Mouse (Mus musculus): ENCODE measurements around the gene E130308A19Rik. TPM values are rescaled to one million over a fixed set of nuclear protein-coding genes. Genes with fewer than 3 reads are reported as not detected.

The E130308A19Rik gene
- total RNA-seq (2021): 10 to 100 TPM; 10.1 TPM
- long read RNA-seq, partial matches to known transcripts: 0 of 5 reads
- long read RNA-seq, other reads (novel, unspliced or antisense): 5 of 5 reads

DNA sequence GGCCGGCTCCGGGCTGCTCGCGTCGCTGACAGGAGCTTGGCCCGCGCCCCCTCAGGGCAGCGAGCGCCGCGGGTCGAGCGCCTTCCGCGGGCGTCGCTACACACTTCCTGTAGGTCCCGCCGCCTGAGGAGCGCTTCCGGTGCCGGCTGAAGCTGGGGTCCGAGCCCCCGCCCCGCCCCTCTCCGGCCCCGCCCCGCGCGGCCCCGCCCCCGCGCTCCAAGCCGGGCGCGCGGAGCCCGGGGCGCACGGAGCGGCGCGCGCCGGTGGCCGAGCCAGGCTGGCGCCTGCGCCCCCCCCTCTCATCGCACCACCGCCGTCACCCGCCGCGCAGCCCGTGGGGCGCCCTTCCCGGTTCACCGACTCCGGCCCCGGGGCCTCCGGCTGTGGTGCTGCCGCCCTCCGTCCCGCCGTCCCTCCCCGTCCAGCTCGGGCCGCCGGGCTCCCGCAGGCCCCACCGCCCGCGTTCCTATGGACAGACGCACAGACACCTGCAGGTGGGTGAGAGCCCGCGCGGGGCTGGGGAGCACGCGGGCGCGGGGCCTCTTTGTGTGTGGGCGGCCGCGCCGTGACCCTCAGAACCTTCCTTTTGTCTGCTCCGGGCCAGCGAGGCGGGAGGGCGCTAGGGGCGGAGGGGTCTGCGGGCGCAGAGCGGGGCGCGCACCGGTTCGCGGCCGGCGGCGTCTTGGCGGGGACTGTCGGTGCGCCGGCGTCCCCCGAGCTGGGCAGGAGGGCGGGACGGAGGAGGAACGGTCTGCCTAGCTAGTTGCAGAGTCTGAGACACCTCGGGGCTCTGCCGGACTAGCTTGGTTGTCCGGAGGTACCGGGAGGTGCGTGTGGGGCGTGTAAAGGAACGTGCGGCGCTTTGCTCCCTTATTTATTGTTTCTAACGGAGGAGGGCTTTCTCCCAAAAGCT lies at the start of gene E130308A19Rik:
Gene E130308A19Rik (plus strand): TSS at position 214 of the 913 bp plus-strand sequence.
- DNase-seq (ENCODE audit: low spot score in 2 of 2): peak; percentile 55 to 71

DNA sequence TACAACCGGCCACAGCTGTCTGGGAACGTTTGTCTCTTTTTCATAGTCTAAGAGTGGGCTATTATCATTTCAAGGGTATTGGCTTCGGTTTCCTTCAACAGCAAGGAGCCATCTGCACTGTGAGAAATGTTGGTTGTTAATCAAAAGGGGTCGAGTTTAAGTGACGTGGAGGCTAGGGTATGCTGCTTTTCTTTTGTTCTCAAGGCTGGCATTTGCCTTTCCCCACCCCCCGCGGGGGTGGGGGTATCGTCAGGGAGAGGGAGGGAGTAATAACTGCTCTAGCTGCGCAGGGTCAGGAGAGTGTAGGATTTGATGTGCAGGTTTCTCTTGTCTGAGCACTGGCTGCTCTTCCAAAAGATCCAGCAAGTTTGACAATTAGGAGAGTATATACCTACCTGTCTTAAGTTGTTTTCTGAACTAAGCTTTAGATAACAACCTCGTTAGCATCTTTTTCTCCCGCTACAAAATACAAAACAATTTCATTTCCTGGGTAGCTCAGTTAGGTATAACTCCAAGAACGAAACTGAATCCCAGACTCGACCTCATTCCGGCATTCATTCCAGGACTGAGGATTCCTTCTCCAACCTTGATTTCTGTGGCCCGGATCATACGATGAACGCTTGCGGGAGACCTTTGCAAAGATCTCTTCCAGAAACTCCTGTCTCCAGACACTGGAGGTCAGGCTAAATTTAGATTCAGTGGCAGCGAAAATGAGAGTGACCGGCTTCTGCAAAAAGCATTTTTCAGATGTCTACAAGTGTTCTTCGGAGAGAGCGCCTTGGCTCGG lies 45.3 kb upstream of the E130308A19Rik start:
- DNase-seq (ENCODE audit: low spot score in 2 of 2): peak; percentile 34 to 37

DNA sequence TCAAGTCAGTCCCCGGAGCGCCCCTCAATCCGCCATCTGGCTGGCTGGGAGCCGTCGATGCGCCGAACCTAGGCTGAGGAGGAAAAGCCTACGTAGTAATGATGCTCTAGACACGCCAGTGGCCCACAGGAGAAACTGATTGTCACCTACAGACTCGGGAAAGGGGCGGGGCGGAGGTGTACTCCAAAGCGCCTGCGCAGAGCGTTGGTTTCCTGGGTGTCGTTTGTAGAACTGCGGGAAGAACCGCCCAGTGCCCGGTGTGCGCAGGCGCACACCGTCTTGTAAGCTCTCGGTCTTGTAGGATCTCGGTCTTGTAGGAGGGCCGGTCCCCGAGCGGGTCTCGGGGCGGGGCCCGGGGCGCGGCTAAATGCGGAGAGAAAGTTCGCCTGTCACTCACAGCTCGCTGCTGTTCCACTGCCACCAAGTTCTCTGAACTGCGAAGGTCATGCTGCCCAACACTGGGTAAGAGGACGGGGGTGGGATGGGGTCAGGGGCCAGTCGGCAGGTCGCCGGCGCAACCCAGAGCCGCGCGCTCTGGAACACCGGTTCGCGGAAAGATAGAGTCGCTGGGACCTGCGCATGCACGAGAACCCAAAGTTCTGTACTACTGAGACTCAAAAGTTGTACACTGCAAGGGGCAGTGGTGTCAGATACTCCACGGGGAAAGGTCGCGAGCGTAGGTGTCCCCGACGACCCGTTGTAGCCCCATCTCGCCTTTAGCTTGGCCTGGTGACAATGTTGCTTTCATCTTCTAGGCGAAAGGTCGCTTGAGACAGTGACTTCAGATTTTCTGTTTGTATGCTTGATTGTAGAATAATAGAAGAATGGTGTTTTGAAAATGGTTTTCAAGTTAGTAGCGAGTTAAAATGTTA lies 44.5 kb upstream of the E130308A19Rik start, which contains the start of gene Hsdl2:
Gene Hsdl2 (plus strand): TSS at position 250 of the 872 bp plus-strand sequence.
- peak; percentile 96 to 97 for DNase-seq (ENCODE audit: low spot score in 2 of 2)

DNA sequence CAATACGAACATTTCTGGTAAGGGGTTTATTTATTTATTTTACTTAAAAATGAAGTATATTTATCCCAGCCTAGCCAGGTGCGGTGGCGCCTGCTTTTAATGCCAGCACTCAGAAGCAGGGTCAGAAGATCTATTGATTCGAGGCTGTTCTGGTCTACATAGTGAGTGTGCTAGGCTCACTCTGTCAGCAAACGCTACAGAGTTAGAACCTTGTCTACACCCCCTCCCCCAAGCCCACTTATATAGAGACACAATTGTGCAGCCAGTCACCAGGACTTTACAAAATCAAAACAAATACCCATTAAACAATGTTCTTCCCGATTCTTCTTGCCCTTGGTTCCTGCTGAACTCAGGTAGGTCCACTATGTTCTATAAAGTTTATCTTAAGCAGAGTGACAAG lies 43.8 kb upstream of the E130308A19Rik start:
- no peak for DNase-seq (ENCODE audit: low spot score in 2 of 2)

DNA sequence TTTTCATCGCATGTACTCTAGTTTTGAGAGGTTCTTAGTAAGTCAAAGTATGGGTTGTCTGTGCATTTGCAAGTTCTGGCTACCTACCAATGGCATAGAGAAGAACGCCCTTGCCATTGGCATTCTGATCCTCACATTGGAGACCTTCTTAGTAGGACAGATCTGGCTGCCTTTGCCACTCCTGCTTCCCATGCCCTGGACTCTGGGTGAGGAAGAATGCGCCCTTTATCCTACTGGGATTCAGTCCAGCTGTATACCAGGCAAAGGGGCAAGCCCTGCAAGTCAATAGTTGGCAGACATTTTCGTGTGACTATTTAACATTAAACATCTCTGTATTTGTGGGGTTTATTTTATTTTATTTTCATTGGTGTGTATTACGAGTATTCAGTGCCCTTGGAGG lies 40.9 kb upstream of the E130308A19Rik start:
- no peak for DNase-seq (ENCODE audit: low spot score in 2 of 2)

DNA sequence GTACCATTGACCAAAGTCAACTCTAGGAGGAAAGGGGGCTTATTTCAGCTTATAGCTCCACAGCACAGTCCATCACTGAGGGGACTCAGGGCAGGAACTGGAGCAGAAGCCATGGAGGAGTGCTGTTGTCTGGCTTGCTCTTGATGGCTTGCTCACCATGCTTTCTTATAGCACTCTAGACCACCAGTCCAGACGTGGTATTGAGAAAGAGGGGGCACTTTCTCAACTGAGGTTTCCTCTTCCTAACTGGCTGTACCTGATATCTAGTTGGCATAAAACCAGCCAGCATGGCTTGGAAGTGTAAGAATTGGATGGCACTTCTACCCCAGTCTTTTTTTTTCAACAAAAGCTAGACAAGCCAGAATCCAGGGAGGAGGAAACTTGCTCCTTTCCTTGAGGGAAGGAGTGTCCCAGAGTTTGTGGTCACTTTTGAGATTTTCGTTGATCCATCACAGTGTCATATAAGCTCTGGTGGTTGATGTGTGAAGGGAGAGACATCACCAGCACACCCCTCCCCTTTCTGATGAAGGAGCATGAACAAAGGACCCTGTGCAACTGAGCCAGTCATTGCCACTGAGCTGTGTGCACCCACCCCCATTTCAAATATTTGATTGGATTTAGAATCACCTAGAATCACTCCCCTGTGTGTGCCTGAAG lies 38.7 kb upstream of the E130308A19Rik start:
- DNase-seq (ENCODE audit: low spot score in 2 of 2): no peak

DNA sequence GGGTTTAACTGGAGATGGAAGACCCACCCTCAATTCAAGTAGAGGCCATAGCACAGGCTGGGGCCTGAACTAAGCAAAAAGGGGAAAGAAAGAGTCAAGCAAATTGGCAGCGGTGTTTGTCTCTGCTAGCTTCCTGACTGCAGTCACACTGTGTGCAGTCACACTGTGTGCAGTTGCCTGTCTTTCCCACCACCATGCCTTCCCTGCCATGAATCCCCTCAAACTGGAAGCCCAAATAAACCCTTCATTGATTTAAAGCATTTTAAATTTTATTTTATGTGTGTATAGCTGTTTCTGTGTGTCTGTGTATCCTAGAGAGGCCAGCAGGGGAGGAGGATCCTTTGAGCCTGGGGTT lies 38.2 kb upstream of the E130308A19Rik start:
- no peak for DNase-seq (ENCODE audit: low spot score in 2 of 2)

DNA sequence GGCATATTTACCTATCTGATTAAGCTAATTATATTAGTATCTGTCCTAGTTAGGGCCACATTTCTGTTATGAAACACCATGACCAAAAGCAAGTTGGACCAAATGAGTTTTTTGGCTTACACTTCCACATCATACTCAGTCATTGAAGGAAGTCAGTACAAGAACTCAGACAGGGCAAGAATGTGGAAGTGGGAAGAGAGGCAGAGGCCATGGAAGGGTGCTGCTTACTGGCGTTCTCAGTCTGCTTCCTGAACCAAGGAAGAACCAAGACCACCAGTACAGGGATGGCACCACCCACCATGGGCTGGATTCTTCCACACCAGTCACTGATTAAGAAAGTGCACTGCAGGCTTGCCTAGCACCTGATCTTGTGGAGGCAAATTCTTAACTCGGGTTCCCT lies 31.4 kb upstream of the E130308A19Rik start:
- no peak for DNase-seq (ENCODE audit: low spot score in 2 of 2)

DNA sequence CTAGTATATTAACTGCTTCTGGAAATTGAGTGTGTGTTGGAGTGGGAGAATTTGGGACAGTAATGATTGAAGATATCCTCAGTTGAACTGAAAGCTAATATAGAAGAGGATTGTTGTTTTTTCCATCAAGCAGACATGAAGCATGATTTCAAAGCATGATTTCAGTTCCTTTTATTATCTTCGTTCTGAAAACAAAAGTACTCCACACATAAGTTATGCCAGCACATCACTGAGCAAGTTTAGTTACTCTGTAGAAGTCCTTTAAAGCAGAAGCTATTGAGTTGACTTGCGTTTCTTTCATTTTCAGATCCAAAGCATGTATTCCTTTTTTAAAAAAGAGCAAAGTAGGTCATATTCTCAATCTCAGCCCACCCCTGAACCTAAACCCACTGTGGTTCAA lies 29.5 kb upstream of the E130308A19Rik start:
- DNase-seq (ENCODE audit: low spot score in 2 of 2): no peak

DNA sequence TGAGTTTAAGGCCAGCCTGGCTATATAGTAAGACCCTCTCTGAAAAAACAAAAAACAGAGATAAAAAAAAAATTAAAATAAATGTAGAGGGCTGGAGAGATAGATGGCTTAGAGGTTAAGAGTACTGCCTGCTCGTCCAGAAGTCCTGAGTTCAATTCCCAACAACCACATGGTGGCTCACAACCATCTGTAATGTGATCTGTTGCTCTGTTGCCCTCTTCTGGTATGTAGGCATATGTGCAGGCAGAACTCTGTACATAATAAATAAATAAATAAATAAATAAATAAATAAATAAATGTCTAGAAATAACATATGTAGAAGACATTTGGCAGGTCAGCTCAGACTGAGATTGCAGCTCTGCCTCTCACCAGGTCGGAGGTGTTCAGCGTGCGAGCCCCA lies 23.3 kb upstream of the E130308A19Rik start:
- DNase-seq (ENCODE audit: low spot score in 2 of 2): no peak

DNA sequence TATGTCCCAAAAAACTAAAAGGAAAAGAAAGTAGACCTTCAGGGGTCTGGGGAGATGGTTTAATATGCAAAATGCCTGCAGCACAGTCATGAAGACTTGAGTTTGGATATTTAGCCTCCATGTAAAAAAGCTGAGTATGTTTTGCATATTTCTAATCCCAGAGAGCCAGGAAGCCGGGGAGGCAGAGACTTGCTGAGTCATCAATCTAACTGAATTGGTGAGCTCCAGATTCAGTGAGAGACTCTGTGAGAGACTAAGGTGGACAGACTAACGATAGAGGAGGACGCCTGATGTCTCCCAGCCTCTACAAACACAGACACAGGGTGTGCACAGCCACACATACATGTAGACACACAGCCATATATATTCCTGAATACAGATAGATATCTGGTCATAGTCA lies 21.1 kb upstream of the E130308A19Rik start:
- no peak for DNase-seq (ENCODE audit: low spot score in 2 of 2)

DNA sequence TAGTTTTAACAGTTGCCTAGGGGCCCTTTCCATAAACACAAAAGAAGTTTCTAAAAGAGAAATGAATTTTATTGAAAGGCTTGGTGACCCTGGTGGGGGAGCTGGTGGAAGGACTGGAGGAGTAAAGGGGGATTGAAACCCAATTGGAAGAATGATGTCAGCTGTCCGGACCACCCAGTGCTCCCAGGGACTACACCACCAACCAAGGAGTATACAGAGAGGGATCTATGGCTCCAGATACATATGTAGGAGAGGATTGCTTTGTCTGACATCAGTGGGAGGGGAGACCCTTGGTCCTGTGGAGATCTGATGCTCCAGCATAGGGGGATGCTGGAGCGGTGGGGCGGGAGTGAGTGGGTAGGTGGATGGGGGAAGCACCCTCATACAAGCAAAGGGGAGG lies 20.5 kb upstream of the E130308A19Rik start:
- no peak for DNase-seq (ENCODE audit: low spot score in 2 of 2)

DNA sequence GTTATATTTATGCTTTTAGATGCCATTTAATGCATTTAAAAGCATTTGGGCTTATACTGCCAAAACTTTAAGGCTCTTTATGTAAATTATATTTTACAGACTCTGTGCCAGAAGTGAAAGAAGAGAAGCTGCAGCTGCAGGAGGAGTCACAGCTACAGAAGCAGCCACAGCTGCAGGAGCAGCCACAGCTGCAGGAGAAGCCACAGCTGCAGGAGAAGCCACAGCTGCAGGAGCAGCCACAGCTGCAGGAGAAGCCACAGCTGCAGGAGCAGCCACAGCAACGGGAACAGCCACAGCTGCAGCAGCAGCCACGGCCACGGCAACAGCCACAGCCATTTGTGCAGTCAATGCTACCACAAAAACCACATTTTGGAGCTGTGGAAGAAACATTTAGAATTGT lies 15.6 kb upstream of the E130308A19Rik start:
- no peak for DNase-seq (ENCODE audit: low spot score in 2 of 2)

DNA sequence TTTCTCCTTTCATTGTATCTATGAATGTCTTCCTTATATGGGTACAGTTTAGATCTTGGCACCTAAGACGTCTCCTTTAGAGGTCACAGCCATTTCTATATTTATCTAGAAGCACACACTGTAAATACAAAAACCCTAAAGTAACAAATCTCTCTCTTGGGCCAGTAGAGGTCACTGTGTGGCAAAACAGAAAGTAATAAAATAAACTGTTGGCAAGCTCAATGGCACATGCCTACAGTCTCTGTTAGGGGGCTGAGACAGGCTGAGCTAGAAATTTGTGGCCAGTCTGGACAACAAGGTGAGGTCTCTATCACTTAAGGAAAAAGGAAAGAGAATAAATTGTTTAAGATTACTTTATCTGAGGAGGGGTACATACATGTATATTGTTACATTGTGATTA lies 11.0 kb upstream of the E130308A19Rik start:
- no peak for DNase-seq (ENCODE audit: low spot score in 2 of 2)

DNA sequence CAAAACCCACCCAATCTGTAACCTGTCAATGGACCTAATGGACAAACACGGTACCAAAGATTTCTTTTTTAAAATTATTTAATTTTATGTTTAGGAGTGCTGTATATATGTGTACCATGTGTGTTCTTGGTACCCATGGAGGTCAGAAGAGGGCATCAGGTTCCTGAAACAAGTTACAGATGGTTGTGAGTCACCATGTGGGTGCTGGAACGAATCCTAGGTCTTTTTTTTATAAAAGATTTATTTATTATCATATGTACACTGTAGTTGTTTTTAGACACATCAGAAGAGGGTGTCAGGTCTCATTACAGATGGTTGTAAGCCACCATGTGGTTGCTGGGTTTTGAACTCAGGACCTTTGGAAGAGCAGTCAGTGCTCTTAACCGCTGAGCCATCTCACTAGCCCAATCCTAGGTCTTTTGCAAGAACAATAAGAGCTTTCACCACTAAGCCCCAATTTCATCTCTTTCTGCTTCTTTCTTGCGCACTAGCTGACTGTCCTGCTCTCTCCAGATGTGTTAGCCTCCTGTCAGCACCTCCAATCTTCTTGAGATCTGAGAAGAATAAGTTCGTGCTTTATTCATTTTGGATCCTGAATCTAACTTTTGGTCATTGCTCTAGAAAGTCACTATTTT lies 6.3 kb upstream of the E130308A19Rik start:
- DNase-seq (ENCODE audit: low spot score in 2 of 2): no peak

DNA sequence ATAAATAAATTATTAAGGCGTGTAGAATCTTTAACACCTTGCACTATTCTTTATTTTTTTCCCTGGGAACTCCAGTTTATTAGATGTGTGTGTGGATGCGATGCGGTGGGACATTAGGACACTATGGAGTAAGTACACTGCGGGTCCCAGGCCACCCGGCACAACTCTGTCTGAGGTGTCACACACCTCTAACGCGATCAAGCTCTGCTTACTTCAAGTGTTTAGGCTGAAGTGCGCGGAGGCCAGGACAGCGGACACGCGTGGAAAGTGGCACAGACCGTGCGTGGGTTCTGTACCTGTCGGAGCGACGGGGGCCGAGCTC lies 374 bp upstream of the E130308A19Rik start:
- no peak for DNase-seq (ENCODE audit: low spot score in 2 of 2)

DNA sequence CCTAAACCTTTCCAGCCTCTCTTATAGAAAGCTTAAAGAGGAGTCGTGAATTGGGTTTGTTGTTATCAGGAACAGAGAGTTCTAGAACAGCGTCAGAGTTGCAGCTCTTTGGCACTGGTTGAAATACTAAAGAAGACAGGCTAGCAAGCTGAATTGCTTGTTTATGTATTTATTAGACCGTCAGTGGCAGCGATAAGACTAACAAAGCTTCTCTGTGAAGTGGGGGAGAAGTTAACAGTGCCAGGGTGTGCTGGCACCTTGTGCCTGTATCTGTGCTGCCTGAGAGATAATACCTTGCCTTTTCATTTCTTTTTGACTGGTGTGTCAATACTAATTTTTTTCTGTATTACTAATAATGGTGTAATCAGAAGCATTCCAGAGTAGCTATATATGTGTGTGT lies 2.2 kb downstream of the E130308A19Rik start:
- DNase-seq (ENCODE audit: low spot score in 2 of 2): no peak

DNA sequence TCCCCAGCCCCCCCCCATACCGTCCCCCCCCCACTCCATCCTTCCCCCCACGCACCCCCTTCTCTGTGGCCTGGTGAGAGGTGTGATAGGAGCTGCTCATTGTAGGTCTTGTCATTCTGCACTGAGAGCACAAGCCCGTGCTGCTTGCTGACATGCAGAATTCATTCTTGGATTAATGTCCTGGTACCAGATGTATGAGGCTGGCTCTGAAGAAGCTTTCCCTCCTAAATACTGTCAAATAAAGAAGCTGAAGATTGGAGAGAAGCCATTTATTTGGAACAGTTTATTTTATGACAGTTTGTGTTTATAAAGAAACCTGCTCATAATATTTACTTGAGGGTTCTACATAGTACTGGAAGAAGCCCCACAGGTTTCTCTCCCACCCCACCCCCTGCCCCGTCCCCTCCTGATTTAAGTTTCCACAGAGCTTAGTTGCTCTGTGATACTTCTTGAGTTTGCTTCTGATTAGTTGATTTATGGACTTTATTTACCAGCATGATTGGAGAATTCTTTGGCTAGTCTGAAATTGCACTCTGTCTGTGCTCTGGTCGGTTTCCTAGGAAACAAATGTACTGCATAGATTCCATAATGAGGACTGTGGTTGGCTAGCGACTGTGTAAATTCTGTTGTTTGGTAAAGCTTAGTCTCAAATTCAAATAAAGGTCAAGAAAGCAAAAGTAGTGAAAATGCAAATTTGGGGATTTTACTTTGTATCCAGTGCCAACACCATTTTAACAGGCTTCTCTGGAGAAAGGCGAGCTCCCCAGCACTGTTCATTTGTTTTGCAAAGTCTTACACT lies 3.3 kb downstream of the E130308A19Rik start:
- no peak for DNase-seq (ENCODE audit: low spot score in 2 of 2)

DNA sequence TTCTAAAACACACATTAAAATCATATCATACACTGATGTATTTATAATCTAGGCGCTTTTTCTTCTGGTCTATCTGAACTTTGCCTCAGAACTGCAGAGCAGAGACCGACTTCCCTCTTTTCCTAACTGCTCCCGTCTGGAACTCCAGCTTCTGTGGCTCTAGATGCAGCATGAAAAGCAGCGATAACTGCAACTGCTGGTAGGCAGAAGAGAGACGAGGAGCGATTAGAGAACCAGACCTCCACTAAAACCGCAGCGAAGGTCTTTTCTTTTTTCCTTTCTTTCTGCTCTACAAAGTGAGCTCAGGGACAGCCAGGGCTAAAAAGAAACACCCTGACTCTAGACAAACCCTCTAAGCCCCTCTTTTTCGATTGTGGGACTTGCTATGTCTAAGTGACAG lies 4.1 kb downstream of the E130308A19Rik start:
- DNase-seq (ENCODE audit: low spot score in 2 of 2): no peak

Measured in layer of hippocampus, postnatal 10 days (tissue).